ENCODE assay signal across 10 mouse cellular contexts in the genomic region with DNA sequence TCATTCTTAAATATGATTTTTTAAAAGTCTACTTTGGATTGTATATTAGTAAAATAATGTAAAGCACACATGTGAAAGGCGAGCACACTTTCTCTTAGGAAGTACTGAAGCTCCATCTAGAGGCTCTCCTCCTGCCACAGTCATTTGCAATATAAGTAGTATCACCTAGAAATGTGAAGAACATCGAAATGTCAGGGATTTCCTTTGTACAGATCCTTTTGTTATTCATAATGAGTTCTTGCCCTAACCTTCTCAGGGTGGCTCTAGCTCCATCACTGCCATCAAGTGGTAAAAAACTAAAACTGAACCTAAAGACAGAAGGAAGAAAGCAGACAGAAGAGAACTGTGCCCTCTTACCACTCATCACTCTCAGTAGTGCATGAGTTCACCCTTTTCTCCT. TPM values are rescaled to one million over a fixed set of nuclear protein-coding genes. Genes with fewer than 3 reads are reported as not detected.
A peak's percentile ranks its signal among the peaks of the same experiment; 100 is the strongest.
DNase-seq lines count a peak whose midpoint lies in the region; ATAC-seq and TF ChIP-seq lines count a peak whose summit lies in the region.
"Had no signal": no experiment of that assay in that cellular context is flagged by ENCODE, and none has a peak within 500 bp of the region (broad histone marks: within the 10 kb centered on the region; RNA-seq: fewer than 3 reads in every experiment).

No protein-coding gene starts in this region.

- peak; percentile 73; the same call in 1 of the 2 replicates for ATAC-seq in forebrain, embryonic 13.5 days

- no peak overlapping the region for H3K9ac ChIP-seq in forebrain, embryonic 13.5 days
- H3K9ac ChIP-seq: liver, embryonic 14.5 days had no signal

- H3K4me3 ChIP-seq in cerebellum, adult 2 months (replicated peaks; ENCODE audit: insufficient read depth, low read depth, low read length) = no peak overlapping the region
- H3K4me3 ChIP-seq in forebrain, embryonic 13.5 days = no peak overlapping the region

- peak in 1 of 2 experiments; percentile 44 for DNase-seq in cerebellum, adult 2 months
- DNase-seq in cerebellum, adult 11 months = no peak
- peak; percentile 7 for DNase-seq in lung, postnatal 36 days
- no peak for DNase-seq in lung, postnatal 14 days
- DNase-seq in retina, postnatal 1 day = peak; percentile 50
- no peak for DNase-seq in spleen, adult 18-20 months
- no peak for DNase-seq in c-Kit-positive CD71-positive TER-119-positive erythroid progenitor cells, embryonic 14.5 days (ENCODE audit: low spot score)
- DNase-seq: heart, postnatal 14 days had no signal

- H3K27me3 ChIP-seq in cerebellum, adult 2 months (ENCODE audit: control insufficient read depth, insufficient read depth, low read length) = no peaks in the 10 kb centered on the region
- H3K27me3 ChIP-seq in forebrain, embryonic 13.5 days = no peaks in the 10 kb centered on the region

- WGBS in cerebellum, adult 2 months = 47% methylated on average over 2 of the region's 2 CpGs
- WGBS in forebrain, embryonic 13.5 days = 42% methylated on average over 2 of the region's 2 CpGs

- H3K4me1 ChIP-seq in cerebellum, adult 2 months (ENCODE audit: control insufficient read depth, insufficient read depth, low read length) = no peaks in the 10 kb centered on the region
- H3K4me1 ChIP-seq in forebrain, embryonic 13.5 days = no peaks in the 10 kb centered on the region

- no peaks in the 10 kb centered on the region; the same call in 1 of the 2 replicates for H3K9me3 ChIP-seq in forebrain, embryonic 13.5 days (replicated peaks)

- peak; percentile 43; the same call in 1 of the 2 replicates for TF ChIP-seq CTCF in cerebellum, adult 2 months (IDR thresholded peaks at IDR 0.05; ENCODE audit: borderline replicate concordance, insufficient read depth, low read depth, low read length)

- no peak overlapping the region for H3K4me2 ChIP-seq in forebrain, embryonic 13.5 days

- TF ChIP-seq POLR2A in cerebellum, adult 2 months (IDR thresholded peaks at IDR 0.05; ENCODE audit: borderline replicate concordance, insufficient read depth, low read length) = no peak

- no peaks in the 10 kb centered on the region for H3K36me3 ChIP-seq in forebrain, embryonic 13.5 days (ENCODE audit: poor library complexity, severe bottlenecking)

- H3K27ac ChIP-seq in cerebellum, adult 2 months (ENCODE audit: insufficient read depth, low read length) = no peak overlapping the region
- no peak overlapping the region for H3K27ac ChIP-seq in forebrain, embryonic 13.5 days
- H3K27ac ChIP-seq: liver, embryonic 14.5 days had no signal

RNA-seq across cellular contexts. Expression of a gene that starts 49.2 kb away (rescaled TPM):
- 12.4 and 12.9 TPM in 2 replicates for polyA plus RNA-seq in cerebellum, adult 2 months (2012; rRNA removed)
- 26.5 and 32.5 TPM in 2 replicates for polyA plus RNA-seq in forebrain, embryonic 13.5 days (2015; fragmentation: Nextera tagmentation; extraction: Ambion mirVana)

Comparison
In these comparisons a context has a peak if more than half of its experiments do, and no peak if none do; other contexts are left out.
1. DNase-seq: peak in lung, postnatal 36 days (single experiment) and retina, postnatal 1 day (single experiment); none in cerebellum, adult 11 months (single experiment), lung, postnatal 14 days (single experiment), spleen, adult 18-20 months (0 of 2) and c-Kit-positive CD71-positive TER-119-positive erythroid progenitor cells, embryonic 14.5 days (single experiment).